Mouse (Mus musculus) C2C12 (cell line): ENCODE data around the gene Tbc1d10b. TPM values are rescaled to one million over a fixed set of nuclear protein-coding genes. Genes with fewer than 3 reads are reported as not detected.

Source experiments
- H3K27me3 ChIP-seq: one replicate; pipeline ENCODE4 v1.6.1; 2011; ENCODE audit not compliant: control insufficient read depth, insufficient read depth, insufficient read length
- H3K36me3 ChIP-seq: one replicate; pipeline ENCODE4 v1.6.1; 2011; ENCODE audit not compliant: control insufficient read depth, insufficient read depth
- H3K4me3 ChIP-seq: one replicate; pipeline ENCODE4 v1.5.1; 2011; ENCODE audit warnings: mild to moderate bottlenecking, control low read depth; ENCODE audit not compliant: poor library complexity, insufficient read depth, severe bottlenecking
- H3K79me2 ChIP-seq: one replicate; pipeline ENCODE4 v1.6.1; 2011; ENCODE audit not compliant: control insufficient read depth, insufficient read depth
- H3K79me3 ChIP-seq: one replicate; pipeline ENCODE4 v1.6.1; 2011; ENCODE audit warnings: low read depth, control low read depth
- H3ac ChIP-seq: one replicate; pipeline ENCODE3; 2011; ENCODE audit warnings: low read depth; ENCODE audit not compliant: control insufficient read depth, insufficient read length
- CEBPB ChIP-seq: IDR thresholded peaks from one replicate; pipeline ENCODE4 v1.6.1; 2011; ENCODE audit warnings: low read depth, mild to moderate bottlenecking, control low read depth, moderate library complexity
- CTCF ChIP-seq: IDR thresholded peaks from one replicate; pipeline ENCODE4 v1.5.1; 2011; ENCODE audit not compliant: control insufficient read depth, insufficient read depth, insufficient read length
- FOSL1 ChIP-seq: IDR thresholded peaks from one replicate; pipeline ENCODE4 v1.8.0; 2011; ENCODE audit warnings: mild to moderate bottlenecking, low read length; ENCODE audit not compliant: poor library complexity, insufficient read depth, severe bottlenecking
- MAX ChIP-seq: IDR thresholded peaks from one replicate; pipeline ENCODE4 v1.6.1; 2011; ENCODE audit warnings: mild to moderate bottlenecking, control low read depth
- MYOD1 ChIP-seq: IDR thresholded peaks from one replicate; pipeline ENCODE4 v1.6.1; 2011; ENCODE audit warnings: low read depth; ENCODE audit not compliant: control insufficient read depth, insufficient read length
- MYOG ChIP-seq: IDR thresholded peaks from one replicate; pipeline ENCODE4 v1.6.1; 2011; ENCODE audit not compliant: control insufficient read depth, insufficient read length; ENCODE audit errors: extremely low read depth
- USF1 ChIP-seq: IDR thresholded peaks from one replicate; pipeline ENCODE4 v1.6.1; 2011; ENCODE audit warnings: low read depth, mild to moderate bottlenecking, control low read depth, moderate library complexity
- long read RNA-seq, 2 experiments: library from polyadenylated mRNA; unstranded; transcript quantifications; one replicate each; pipeline ENCODE4 v2.0.0; 2019 to 2020
- polyA plus RNA-seq: library from polyadenylated mRNA; unstranded; fragments of >200 nt; fragmentation: generic; extraction: Trizol; gene quantifications from one replicate; pipeline ENCODE4 v1.2.1, GENCODE M21; 2012; ENCODE audit warnings: missing spikeins

Tbc1d10b gene
- 41.4 TPM for polyA plus RNA-seq
- long read RNA-seq, experiment 1, partial matches to known transcripts: 1 of 11 reads
- long read RNA-seq, experiment 1, other reads (novel, unspliced or antisense): 8 of 11 reads
- long read RNA-seq, experiment 2, transcript Tbc1d10b-201 (9 exons, 3,614 nt): major isoform, 63 of 73 reads
- long read RNA-seq, experiment 2, partial matches to known transcripts: 4 of 73 reads
- long read RNA-seq, experiment 2, other reads (novel, unspliced or antisense): 6 of 73 reads

DNA sequence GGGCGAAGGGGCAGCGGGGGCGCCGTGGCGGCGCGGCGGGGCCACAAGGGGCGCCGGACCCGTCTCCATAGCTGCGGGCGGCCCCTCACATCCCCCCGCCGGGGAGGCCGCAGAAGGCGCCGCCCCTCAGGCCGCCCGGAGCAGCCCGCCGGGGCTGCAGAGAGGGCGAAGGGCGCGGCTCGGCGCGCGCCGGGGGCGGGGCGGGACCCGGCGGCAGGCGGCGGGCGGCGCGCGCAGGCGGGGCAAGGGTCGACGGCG lies at the start of gene Tbc1d10b:
TSS of gene Tbc1d10b (minus strand) at position 174 of the 258 bp plus-strand sequence.
- no peak for TF ChIP-seq FOSL1
- no peak for TF ChIP-seq CEBPB
- no peak for TF ChIP-seq USF1
- no peak for TF ChIP-seq MYOG
- no peak for TF ChIP-seq MYOD1
- TF ChIP-seq MAX: no peak
- TF ChIP-seq CTCF: no peak
- H3K27me3 ChIP-seq: no peaks in the 10 kb centered on the region
- peak within 1 kb of the TSS; percentile 68 for H3ac ChIP-seq
- H3K36me3 ChIP-seq: peaks cover 7% of the 10 kb centered on the region
- peaks cover 49% of the 10 kb centered on the region for H3K79me2 ChIP-seq
- H3K4me3 ChIP-seq: peak within 1 kb of the TSS; percentile 83
- H3K79me3 ChIP-seq: peaks cover 36% of the 10 kb centered on the region

DNA sequence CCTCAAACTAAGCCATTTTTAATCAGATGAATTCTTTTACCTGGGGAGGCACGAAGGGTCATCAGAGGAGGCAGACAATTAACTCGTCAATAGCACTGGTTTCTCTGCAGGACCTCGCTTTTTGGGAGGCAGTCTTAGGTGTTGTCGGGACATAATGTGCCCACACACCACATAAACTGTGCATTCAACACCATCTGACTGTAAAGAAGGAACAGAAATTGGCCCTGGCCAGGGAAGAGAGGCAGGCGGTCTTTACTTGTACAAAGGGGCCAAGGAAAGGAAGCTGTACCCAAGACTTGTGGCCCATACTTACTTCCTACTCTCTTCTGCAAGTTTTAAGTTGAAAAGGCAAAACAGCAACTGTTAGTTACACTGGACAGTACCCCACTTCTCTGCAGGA lies 48.2 kb upstream of the Tbc1d10b start:
- H3K36me3 ChIP-seq: peaks cover 13% of the 10 kb centered on the region
- H3K27me3 ChIP-seq: no peaks in the 10 kb centered on the region
- TF ChIP-seq MAX (no peak), MYOG (no peak), CTCF (no peak), FOSL1 (no peak), CEBPB (no peak), MYOD1 (no peak), USF1 (no peak)
- H3K4me3 ChIP-seq: no peak overlapping the region
- no peak overlapping the region for H3ac ChIP-seq
- H3K79me3 ChIP-seq: peaks cover 5% of the 10 kb centered on the region
- peaks cover 17% of the 10 kb centered on the region for H3K79me2 ChIP-seq

DNA sequence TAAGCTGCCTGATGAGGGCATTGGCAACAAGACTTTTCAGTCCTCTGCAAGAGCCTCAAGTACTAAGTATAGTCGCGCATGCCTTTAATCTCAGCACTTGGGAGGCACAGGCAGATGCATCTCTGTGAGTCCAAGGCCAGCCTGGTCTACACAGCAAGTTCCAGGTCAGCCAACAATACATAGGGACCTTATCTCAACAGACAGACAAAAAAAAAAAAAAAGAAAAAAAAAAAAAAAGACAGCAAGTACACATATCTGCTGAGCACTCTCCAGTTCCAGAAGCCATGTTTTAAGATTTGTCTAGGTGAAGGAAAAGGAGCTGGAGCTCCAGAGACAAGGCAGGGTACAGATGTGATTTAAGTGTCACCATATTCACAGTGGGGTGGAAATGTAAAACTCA lies 47.7 kb upstream of the Tbc1d10b start:
- peaks cover 17% of the 10 kb centered on the region for H3K79me2 ChIP-seq
- TF ChIP-seq FOSL1: no peak
- TF ChIP-seq MYOD1: no peak
- TF ChIP-seq MAX: no peak
- TF ChIP-seq MYOG: no peak
- no peak for TF ChIP-seq CTCF
- no peak for TF ChIP-seq USF1
- TF ChIP-seq CEBPB: no peak
- H3ac ChIP-seq: no peak overlapping the region
- H3K27me3 ChIP-seq: no peaks in the 10 kb centered on the region
- H3K4me3 ChIP-seq: no peak overlapping the region
- peaks cover 13% of the 10 kb centered on the region for H3K36me3 ChIP-seq
- peaks cover 5% of the 10 kb centered on the region for H3K79me3 ChIP-seq

DNA sequence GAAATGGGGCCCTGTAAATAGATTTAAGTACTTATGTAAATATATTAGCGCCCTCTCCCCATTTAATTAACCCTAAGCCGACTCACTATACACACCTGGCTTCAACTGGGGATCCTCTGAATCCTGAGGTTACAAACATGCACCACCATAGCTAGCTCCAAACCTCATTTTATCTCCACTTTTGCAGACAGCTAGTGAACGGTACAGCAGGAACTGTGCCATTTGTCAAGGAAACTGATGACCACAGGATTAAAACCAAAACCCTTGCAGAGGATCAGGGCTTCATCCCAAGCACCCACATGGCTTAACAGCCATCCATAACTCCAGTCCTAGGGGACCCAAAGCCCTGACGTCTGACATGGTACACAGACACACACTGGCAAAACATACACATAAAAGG lies 46.7 kb upstream of the Tbc1d10b start:
- no peak overlapping the region for H3ac ChIP-seq
- peaks cover 13% of the 10 kb centered on the region for H3K36me3 ChIP-seq
- TF ChIP-seq MYOG (no peak), USF1 (no peak), MAX (no peak), MYOD1 (no peak), CTCF (no peak), CEBPB (no peak), FOSL1 (no peak)

DNA sequence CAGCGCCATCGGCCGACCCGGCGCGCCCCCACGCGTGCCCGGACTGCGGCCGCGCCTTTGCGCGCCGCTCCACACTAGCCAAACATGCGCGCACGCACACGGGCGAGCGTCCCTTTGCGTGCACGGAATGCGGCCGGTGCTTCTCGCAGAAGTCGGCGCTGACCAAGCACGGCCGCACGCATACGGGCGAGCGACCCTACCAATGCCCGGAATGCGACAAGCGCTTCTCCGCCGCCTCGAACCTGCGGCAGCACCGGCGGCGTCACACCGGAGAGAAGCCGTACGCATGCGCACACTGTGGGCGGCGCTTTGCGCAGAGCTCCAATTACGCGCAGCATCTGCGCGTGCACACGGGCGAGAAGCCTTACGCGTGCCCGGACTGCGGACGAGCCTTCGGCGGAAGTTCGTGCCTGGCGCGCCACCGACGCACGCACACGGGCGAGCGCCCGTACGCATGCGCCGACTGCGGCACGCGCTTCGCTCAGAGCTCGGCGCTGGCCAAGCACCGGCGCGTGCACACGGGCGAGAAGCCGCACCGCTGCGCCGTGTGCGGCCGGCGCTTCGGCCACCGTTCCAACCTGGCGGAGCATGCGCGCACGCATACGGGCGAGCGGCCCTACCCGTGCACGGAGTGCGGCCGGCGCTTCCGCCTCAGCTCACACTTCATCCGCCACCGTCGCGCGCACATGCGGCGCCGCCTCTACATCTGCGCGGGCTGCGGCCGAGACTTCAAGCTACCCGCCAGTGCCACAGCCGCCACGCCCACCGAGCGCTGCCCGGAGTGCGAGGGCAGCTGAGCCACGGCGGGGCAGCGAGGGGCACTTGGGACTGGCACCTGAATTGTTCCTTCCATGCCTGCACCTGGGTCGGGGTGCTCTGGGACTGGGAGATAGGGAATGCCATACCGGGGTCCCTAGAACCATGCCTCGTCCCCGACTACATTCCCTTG lies 45.8 kb upstream of the Tbc1d10b start:
- H3K79me3 ChIP-seq: no peaks in the 10 kb centered on the region
- peak overlapping the region; percentile 64 for H3ac ChIP-seq
- peaks cover 13% of the 10 kb centered on the region for H3K36me3 ChIP-seq
- H3K4me3 ChIP-seq: peak overlapping the region; percentile 23
- peaks cover 6% of the 10 kb centered on the region for H3K79me2 ChIP-seq
- TF ChIP-seq MAX (peak; percentile 91), MYOG (peak; percentile 16), USF1 (no peak)
- H3K27me3 ChIP-seq: no peaks in the 10 kb centered on the region

More for the DNA sequence above, 46.7 kb upstream of the Tbc1d10b start:
- Histone ChIP-seq H3K79me3 (peaks cover 2% of the 10 kb centered on the region), H3K4me3 (no peak overlapping the region), H3K27me3 (no peaks in the 10 kb centered on the region), H3K79me2 (peaks cover 14% of the 10 kb centered on the region)
